Mouse (Mus musculus): ENCODE data around the gene Stk36. TPM values are rescaled to one million over a fixed set of nuclear protein-coding genes. Genes with fewer than 3 reads are reported as not detected.

Stk36 gene
- total RNA-seq, 1 experiment: 1.7 TPM

DNA sequence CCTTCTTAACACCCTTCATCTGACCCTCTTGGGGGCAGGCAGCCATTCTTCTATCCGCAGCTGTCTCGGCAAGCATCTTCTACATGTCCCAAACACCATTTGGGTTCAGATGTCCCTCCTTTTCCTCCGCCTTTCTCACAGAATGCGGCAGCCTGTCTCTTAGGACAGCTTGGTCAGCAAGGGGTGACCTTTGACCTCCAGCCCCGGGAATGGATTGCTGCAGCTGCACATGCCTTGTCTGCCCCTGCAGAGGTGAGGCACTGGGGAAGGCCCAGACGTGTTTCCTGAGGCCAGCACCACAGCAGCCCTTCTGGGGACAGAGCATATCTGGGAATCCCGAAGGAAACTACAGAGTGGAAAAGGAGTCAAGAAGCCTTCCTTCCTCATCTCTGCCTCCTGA is 26.8 kb downstream of the Stk36 start:
- Histone ChIP-seq H3K4me1 (ENCODE audit: control insufficient read depth in 2 of 2, insufficient read depth in 2 of 2, low read length in 2 of 2, poor library complexity in 1 of 2) (peaks cover 0 to 4% of the 10 kb centered on the region in 2 experiments; a peak in 1 of 4 replicates), H3K4me3 (ENCODE audit: insufficient read depth in 1 of 2, low read depth in 1 of 2, low read length in 2 of 2, poor library complexity in 1 of 2, severe bottlenecking in 1 of 2) (no peak overlapping the region; a peak in 1 of 4 replicates), H3K27ac (ENCODE audit: insufficient read depth, low read depth, low read length, poor library complexity, severe bottlenecking) (no peak overlapping the region), H3K9me3 (ENCODE audit: control insufficient read depth, insufficient read depth, low read depth, low read length) (no peaks in the 10 kb centered on the region), H3K9ac (ENCODE audit: insufficient read depth, low read depth, low read length, poor library complexity, severe bottlenecking) (no peak overlapping the region; the same call in 1 of the 2 replicates), H3K36me3 (ENCODE audit: control insufficient read depth, insufficient read depth, low read length, poor library complexity, severe bottlenecking) (no peaks in the 10 kb centered on the region)
- in situ Hi-C loops (cut with MboI; ENCODE audit: low sequenced_read_pairs in 2 of 2, unreplicated experiment in 2 of 2): no loop called here
- DNase-seq (ENCODE audit: low read depth, low spot score): no peak
- no peak for TF ChIP-seq ZNF384 (IDR thresholded peaks at IDR 0.05; ENCODE audit: low read depth, low read length)
- TF ChIP-seq ZC3H11A (IDR thresholded peaks at IDR 0.05; ENCODE audit: borderline replicate concordance, low read depth, low read length): no peak
- no peak for TF ChIP-seq HCFC1 (IDR thresholded peaks at IDR 0.05; ENCODE audit: borderline replicate concordance, insufficient read depth, low read length)
- TF ChIP-seq MAFK (IDR thresholded peaks at IDR 0.05; ENCODE audit: insufficient read depth, low read depth, low read length): no peak
- no peak for TF ChIP-seq CHD2 (IDR thresholded peaks at IDR 0.05; ENCODE audit: low read depth, low read length)

DNA sequence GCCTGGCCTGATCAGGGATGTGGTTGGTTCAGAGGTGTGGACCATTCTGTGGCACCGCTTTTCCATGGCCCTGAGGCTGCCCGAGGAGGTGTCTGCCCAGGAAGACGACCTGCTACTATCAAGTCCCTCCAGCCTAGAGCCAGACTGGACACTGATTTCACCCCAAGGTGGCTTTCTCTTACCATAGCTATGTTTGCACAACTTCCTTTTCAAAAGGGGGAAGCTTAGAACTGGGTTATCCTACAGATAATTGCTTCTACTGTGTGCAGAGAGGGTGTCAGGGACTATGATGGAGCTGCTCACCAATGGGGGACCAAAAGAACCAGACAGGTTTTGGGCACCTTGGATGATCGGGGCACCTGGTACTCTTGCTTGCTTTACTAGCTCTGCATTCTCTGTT is 31.5 kb downstream of the Stk36 start:
- no peak overlapping the region for H3K9ac ChIP-seq (ENCODE audit: insufficient read depth, low read depth, low read length, poor library complexity, severe bottlenecking)
- H3K4me1 ChIP-seq (ENCODE audit: control insufficient read depth in 2 of 2, insufficient read depth in 2 of 2, low read length in 2 of 2, poor library complexity in 1 of 2): peaks cover 0 to 4% of the 10 kb centered on the region in 2 experiments; a peak in 1 of 4 replicates
- H3K9me3 ChIP-seq (ENCODE audit: control insufficient read depth, insufficient read depth, low read depth, low read length): no peaks in the 10 kb centered on the region
- H3K27ac ChIP-seq (ENCODE audit: insufficient read depth, low read depth, low read length, poor library complexity, severe bottlenecking): no peak overlapping the region
- in situ Hi-C loops (cut with MboI; ENCODE audit: low sequenced_read_pairs in 2 of 2, unreplicated experiment in 2 of 2): no loop called here
- no peak for TF ChIP-seq ZNF384 (IDR thresholded peaks at IDR 0.05; ENCODE audit: low read depth, low read length)
- TF ChIP-seq HCFC1 (IDR thresholded peaks at IDR 0.05; ENCODE audit: borderline replicate concordance, insufficient read depth, low read length): no peak
- TF ChIP-seq CHD2 (IDR thresholded peaks at IDR 0.05; ENCODE audit: low read depth, low read length): no peak
- TF ChIP-seq ZC3H11A (IDR thresholded peaks at IDR 0.05; ENCODE audit: borderline replicate concordance, low read depth, low read length): no peak
- no peak for TF ChIP-seq MAFK (IDR thresholded peaks at IDR 0.05; ENCODE audit: insufficient read depth, low read depth, low read length)
- H3K4me3 ChIP-seq (ENCODE audit: insufficient read depth in 1 of 2, low read depth in 1 of 2, low read length in 2 of 2, poor library complexity in 1 of 2, severe bottlenecking in 1 of 2): no peak overlapping the region
- no peak for DNase-seq (ENCODE audit: low read depth, low spot score)
- H3K36me3 ChIP-seq (ENCODE audit: control insufficient read depth, insufficient read depth, low read length, poor library complexity, severe bottlenecking): no peaks in the 10 kb centered on the region

DNA sequence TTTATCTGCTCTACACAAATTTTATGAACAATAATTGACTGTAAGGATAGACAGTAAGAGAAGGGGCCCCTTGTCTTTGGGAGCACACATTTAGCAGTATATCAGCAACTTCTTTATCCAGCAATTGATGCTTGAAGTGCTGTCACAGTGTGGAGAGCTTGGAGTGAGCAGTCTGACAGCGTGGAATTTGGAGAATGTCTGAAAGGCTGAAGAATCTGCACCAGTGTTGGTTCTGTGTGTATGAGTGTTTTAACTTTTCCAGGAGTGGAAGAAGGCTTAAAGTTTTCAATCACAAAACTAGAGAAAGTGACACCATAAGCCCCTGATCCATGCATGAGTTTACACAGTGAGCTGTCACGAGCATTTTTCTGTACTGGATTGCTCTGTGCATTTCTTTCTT is 42.3 kb downstream of the Stk36 start:
- Histone ChIP-seq H3K9ac (ENCODE audit: insufficient read depth, low read depth, low read length, poor library complexity, severe bottlenecking) (no peak overlapping the region), H3K9me3 (ENCODE audit: control insufficient read depth, insufficient read depth, low read depth, low read length) (no peaks in the 10 kb centered on the region), H3K4me3 (ENCODE audit: insufficient read depth in 1 of 2, low read depth in 1 of 2, low read length in 2 of 2, poor library complexity in 1 of 2, severe bottlenecking in 1 of 2) (no peak overlapping the region), H3K36me3 (ENCODE audit: control insufficient read depth, insufficient read depth, low read length, poor library complexity, severe bottlenecking) (no peaks in the 10 kb centered on the region), H3K4me1 (ENCODE audit: control insufficient read depth in 2 of 2, insufficient read depth in 2 of 2, low read length in 2 of 2, poor library complexity in 1 of 2) (no peaks in the 10 kb centered on the region), H3K27ac (ENCODE audit: insufficient read depth, low read depth, low read length, poor library complexity, severe bottlenecking) (no peak overlapping the region)
- in situ Hi-C loops (cut with MboI; ENCODE audit: low sequenced_read_pairs in 2 of 2, unreplicated experiment in 2 of 2): no loop called here
- DNase-seq (ENCODE audit: low read depth, low spot score): no peak
- TF ChIP-seq CHD2 (IDR thresholded peaks at IDR 0.05; ENCODE audit: low read depth, low read length) (no peak), HCFC1 (IDR thresholded peaks at IDR 0.05; ENCODE audit: borderline replicate concordance, insufficient read depth, low read length) (no peak), ZC3H11A (IDR thresholded peaks at IDR 0.05; ENCODE audit: borderline replicate concordance, low read depth, low read length) (no peak), ZNF384 (IDR thresholded peaks at IDR 0.05; ENCODE audit: low read depth, low read length) (no peak), MAFK (IDR thresholded peaks at IDR 0.05; ENCODE audit: insufficient read depth, low read depth, low read length) (no peak)

DNA sequence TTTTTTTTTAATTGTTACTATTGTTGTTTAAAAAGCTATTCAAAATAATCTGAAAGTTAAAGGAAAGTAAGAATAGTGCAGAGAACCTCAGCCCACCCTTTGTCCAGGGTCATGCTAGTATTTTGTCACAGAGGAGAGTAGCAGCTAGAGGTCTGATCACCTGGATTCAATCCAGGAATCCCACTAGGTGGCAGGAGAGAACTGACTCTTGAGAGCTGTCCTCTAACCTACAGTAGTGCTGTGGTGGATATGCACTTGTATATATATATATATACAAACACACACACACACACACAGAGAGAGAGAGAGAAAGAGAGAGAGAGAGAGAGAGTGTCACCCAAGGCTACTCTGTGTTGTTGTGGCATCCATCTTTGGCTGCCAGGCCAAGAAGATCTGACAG is 42.7 kb downstream of the Stk36 start:
- no peaks in the 10 kb centered on the region for H3K4me1 ChIP-seq (ENCODE audit: control insufficient read depth in 2 of 2, insufficient read depth in 2 of 2, low read length in 2 of 2, poor library complexity in 1 of 2)
- H3K9ac ChIP-seq (ENCODE audit: insufficient read depth, low read depth, low read length, poor library complexity, severe bottlenecking): no peak overlapping the region
- no peak for DNase-seq (ENCODE audit: low read depth, low spot score)
- in situ Hi-C loops (cut with MboI; ENCODE audit: low sequenced_read_pairs in 2 of 2, unreplicated experiment in 2 of 2): no loop called here
- H3K36me3 ChIP-seq (ENCODE audit: control insufficient read depth, insufficient read depth, low read length, poor library complexity, severe bottlenecking): no peaks in the 10 kb centered on the region
- TF ChIP-seq ZNF384 (IDR thresholded peaks at IDR 0.05; ENCODE audit: low read depth, low read length) (no peak), CHD2 (IDR thresholded peaks at IDR 0.05; ENCODE audit: low read depth, low read length) (no peak), HCFC1 (IDR thresholded peaks at IDR 0.05; ENCODE audit: borderline replicate concordance, insufficient read depth, low read length) (no peak), MAFK (IDR thresholded peaks at IDR 0.05; ENCODE audit: insufficient read depth, low read depth, low read length) (no peak), ZC3H11A (IDR thresholded peaks at IDR 0.05; ENCODE audit: borderline replicate concordance, low read depth, low read length) (no peak)
- no peak overlapping the region for H3K27ac ChIP-seq (ENCODE audit: insufficient read depth, low read depth, low read length, poor library complexity, severe bottlenecking)
- H3K4me3 ChIP-seq (ENCODE audit: insufficient read depth in 1 of 2, low read depth in 1 of 2, low read length in 2 of 2, poor library complexity in 1 of 2, severe bottlenecking in 1 of 2): no peak overlapping the region
- no peaks in the 10 kb centered on the region for H3K9me3 ChIP-seq (ENCODE audit: control insufficient read depth, insufficient read depth, low read depth, low read length)

Measured in ES-E14 (cell line).